Mouse (Mus musculus): ENCODE data around the gene Ankrd40.

The Ankrd40 gene

GRCm38 (mm10) chr11:94327693-94328643 is at the start of gene Ankrd40:
Ankrd40 (plus strand) TSS chr11:94328001.
- DNase-seq (ENCODE audit: low read depth, low spot score): peak; percentile 94

DNA sequence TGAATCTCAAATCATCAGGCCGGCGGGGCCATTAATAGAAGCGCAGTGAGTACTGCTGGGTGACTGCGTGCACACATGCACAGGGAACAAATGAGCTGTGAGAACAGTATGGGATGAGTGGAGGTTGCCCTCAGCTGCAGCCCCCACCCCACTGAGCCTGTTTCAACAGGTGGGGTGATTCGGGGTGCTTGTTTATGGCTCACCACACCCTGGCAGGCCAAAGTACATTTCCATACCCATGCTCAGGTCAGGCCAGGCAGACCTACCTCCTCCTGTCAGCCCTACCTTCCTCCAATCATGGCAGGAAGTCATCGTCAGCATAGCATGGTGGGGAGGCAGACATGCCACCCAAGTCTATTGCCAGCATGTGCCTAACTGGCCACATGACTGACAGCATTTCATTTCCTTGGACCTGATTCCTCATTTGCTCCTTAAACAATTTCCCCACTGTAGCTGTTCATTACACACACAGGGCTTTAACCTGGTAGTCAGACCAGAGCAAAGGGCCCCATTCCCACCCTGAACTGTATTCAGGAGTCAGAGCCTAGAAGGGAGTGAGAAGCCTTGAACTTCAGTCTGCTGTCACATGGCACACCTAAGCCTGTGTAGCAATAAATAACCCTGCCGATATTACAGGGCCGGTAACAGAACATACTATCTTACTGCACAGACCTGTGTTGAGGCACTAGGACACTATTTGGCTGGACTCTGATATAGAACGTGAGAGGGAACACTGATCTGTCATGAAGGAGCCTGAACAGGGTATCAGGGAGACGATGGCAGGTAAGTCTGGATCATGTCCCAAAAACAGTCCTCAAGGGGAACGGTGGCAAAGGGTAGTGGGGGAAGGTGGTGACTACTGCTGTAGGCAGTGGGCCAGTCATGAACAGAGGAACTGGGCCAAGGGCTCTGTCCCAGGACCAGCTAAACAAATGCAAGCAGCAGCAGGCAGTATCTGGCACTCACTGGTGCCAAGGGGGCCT is 46.3 kb upstream of the Ankrd40 start, which contains the start of gene Gm21885:
TSS of gene Gm21885 (plus strand) at position 675 of the 983 bp plus-strand sequence.
- no peak for DNase-seq (ENCODE audit: low read depth, low spot score)

- no peak for DNase-seq (ENCODE audit: low read depth, low spot score)
These were observed 45.5 kb upstream of the Ankrd40 start for GRCm38 (mm10) chr11:94282291-94282690.

GRCm38 (mm10) chr11:94283536-94284099 is 44.2 kb upstream of the Ankrd40 start:
- no peak for DNase-seq (ENCODE audit: low read depth, low spot score)

DNA sequence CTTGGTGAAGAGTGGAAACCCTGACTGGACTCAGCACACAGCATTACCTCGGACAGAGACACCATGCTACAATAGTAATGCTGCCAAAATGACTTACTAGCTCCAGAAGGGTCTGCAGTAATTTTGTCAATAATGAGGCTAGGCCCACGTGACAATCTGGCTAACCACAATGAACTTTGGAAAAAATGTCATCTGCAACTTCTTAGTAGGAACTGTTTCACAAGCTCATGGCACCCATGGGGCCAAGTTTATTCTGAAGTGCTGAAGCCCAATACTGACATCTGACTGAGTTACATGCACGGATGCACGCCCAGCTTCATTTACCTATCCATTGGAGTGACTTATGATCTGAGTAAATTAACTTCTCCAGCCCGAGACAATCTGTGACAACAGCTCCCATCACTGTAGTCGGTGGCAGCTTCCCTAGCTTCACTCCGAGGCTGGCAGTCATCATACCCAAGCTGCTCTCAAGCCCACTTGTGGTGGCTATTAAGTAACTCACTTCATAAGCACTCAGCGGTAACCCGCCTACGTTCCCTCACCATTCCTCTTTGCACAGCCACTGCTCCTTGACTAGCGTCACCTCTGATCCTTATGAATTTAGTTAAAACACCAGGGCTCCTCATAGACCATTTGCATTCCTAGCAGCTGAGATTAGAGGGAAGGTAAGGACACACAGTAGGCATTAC is 41.8 kb upstream of the Ankrd40 start:
- DNase-seq (ENCODE audit: low read depth, low spot score): no peak

- no peak for DNase-seq (ENCODE audit: low read depth, low spot score)
These were observed 40.7 kb upstream of the Ankrd40 start for GRCm38 (mm10) chr11:94287105-94287504.

DNA sequence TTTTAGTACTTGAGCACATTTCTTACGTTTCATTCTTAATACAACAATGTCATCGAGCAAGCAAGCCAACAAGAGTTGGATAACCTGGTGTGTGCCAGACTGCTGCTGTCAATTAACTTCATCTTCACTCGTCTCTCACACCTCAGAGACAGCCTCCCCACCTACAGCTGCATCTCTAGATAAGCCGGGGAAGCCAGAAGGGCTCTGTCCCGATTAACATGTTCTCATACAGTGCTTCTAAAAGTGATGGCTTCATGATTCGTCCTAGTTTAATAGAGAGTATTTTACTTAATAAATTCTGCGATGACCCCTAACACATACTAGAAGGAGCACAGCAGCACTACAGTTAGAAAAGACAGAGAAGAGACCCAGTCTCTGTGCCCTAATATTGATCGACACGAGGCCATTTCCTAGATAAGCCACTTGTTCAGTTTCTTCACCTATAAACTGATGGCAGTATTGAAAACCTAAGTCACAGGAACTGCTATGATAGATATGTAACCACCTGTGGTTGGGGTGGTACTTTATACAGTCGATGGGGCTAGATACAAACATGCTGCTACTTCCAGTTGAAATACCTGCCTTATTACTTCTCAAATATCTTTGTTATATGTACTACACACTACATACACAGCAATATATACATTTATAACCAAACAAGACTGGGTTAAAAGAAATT is 37.6 kb upstream of the Ankrd40 start:
- no peak for DNase-seq (ENCODE audit: low read depth, low spot score)

GRCm38 (mm10) chr11:94294996-94295845 is 32.6 kb upstream of the Ankrd40 start:
- no peak for DNase-seq (ENCODE audit: low read depth, low spot score)

- DNase-seq (ENCODE audit: low read depth, low spot score): no peak
These were observed 15.1 kb upstream of the Ankrd40 start for GRCm38 (mm10) chr11:94312733-94313132.

DNA sequence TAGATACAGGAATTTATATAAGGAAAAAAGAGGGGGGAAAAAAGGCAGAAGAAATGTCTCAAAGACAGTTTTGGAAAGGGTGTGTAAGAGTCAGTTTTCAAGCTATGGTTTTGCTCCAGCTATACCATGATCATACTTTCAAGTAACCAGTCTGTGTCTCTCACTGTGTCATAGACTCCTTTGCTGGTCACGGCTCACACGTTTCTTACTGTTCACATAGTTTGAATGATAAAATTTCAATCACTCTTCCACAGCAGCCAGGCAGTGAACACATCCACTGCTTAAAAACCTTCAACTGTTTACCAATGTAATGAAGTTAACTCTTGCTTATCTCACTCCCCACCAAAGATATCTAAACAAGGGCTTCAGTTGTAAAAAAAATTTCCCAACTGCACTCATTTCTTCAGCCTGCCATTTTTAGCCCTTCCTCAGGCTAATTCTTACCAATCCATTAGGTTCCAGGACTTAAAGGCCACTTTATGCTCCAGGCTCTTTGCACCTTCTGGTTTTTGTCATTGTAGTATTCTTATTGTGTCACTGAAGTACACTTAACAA is 13.6 kb upstream of the Ankrd40 start:
- DNase-seq (ENCODE audit: low read depth, low spot score): no peak

DNA sequence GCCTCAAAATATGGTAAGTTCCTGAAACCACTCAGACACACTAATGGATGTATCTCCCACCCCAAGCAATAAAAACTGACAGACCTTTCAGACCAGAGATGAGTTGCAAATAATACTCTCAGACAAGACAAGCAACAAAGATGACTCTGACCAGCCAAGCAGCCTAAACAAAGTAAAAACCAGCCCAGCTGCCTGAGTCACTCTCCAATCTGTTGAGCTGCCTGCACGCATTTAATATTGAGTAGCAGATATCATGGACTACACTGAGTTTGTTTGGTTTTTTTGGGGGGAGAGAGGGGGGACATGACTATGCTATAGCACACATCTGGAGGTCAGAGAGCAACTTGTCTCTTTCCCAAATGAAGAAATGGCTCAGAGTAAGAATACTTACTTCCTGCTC is 12.5 kb upstream of the Ankrd40 start:
- DNase-seq (ENCODE audit: low read depth, low spot score): no peak

GRCm38 (mm10) chr11:94316528-94316927 is 11.3 kb upstream of the Ankrd40 start:
- DNase-seq (ENCODE audit: low read depth, low spot score): no peak

GRCm38 (mm10) chr11:94317014-94317413 is 10.8 kb upstream of the Ankrd40 start:
- DNase-seq (ENCODE audit: low read depth, low spot score): no peak

GRCm38 (mm10) chr11:94317515-94317914 is 10.3 kb upstream of the Ankrd40 start:
- no peak for DNase-seq (ENCODE audit: low read depth, low spot score)

GRCm38 (mm10) chr11:94318056-94318455 is 9.7 kb upstream of the Ankrd40 start:
- DNase-seq (ENCODE audit: low read depth, low spot score): no peak

- no peak for DNase-seq (ENCODE audit: low read depth, low spot score)
These were observed 6.6 kb upstream of the Ankrd40 start for GRCm38 (mm10) chr11:94320969-94321930.

- DNase-seq (ENCODE audit: low read depth, low spot score): peak; percentile 88
These were observed 5.8 kb upstream of the Ankrd40 start, which contains the start of gene Luc7l3 for GRCm38 (mm10) chr11:94321931-94322400. Luc7l3 (minus strand) TSS chr11:94321988.

DNA sequence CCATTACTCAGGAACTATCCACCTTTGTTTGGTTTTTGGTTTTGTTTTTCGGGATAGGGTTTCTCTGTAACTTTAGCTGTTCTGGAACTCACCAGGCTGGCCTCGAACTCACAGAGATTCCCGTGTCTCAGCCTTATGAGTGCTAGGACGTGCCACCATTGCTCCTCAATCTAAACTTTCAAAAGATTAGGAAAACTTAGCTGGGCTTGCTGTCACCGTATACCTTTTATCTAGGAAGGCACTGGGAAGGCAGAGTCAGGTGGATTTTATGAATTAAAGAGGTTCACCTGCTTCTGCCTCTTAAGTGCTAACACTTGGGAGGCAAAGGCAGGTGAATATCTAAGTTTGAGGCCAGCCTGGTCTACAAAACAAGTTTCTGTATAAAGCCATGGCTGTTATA is 5.2 kb upstream of the Ankrd40 start:
- no peak for DNase-seq (ENCODE audit: low read depth, low spot score)
